Mouse (Mus musculus) erythroblast, embryonic 14.5 days (primary cell): ENCODE data around the gene Olfr641.

Experiments used
- GATA1 ChIP-seq: IDR thresholded peaks from 2 replicates; pipeline ENCODE4 v1.6.1; 2012; ENCODE audit warnings: low read length, inconsistent platforms, mixed read lengths
- TAL1 ChIP-seq: IDR thresholded peaks from 3 replicates; pipeline ENCODE4 v1.6.1; 2012; ENCODE audit warnings: low read length, inconsistent platforms, mixed read lengths

- TF ChIP-seq GATA1 (no peak), TAL1 (no peak)
Observed at GRCm38 (mm10) chr7:104021651-104022050, 13.6 kb upstream of the Olfr641 start.
